Mouse (Mus musculus) urinary bladder, postnatal 10 days (tissue): ENCODE results near the gene Gpr153.
"Not testable (repeated sequence)": the region's sequence is repeated elsewhere in the genome, so short reads cannot be mapped to it uniquely, and the experiment has no call there.

Experiments
- DNase-seq: peaks from one replicate; pipeline ENCODE4 v3.0.0; 2022; ENCODE audit warnings: low spot score

Gene Gpr153

GRCm38 (mm10) chr4:152273621-152274236 lies at the start of gene Gpr153:
Gene Gpr153 (plus strand): TSS chr4:152274232.
- no peak for DNase-seq

- no peak for DNase-seq
These were observed 47.0 kb upstream of the Gpr153 start for GRCm38 (mm10) chr4:152226901-152227486.

- no peak for DNase-seq
These were observed 46.1 kb upstream of the Gpr153 start for GRCm38 (mm10) chr4:152227749-152228527.

GRCm38 (mm10) chr4:152230331-152230730 lies 43.7 kb upstream of the Gpr153 start:
- not testable (repeated sequence) for DNase-seq

- no peak for DNase-seq
These were observed 42.7 kb upstream of the Gpr153 start for GRCm38 (mm10) chr4:152231326-152231725.

- DNase-seq, result no peak
These were observed 41.6 kb upstream of the Gpr153 start for GRCm38 (mm10) chr4:152232411-152232903.

GRCm38 (mm10) chr4:152239974-152240373 lies 34.1 kb upstream of the Gpr153 start:
- DNase-seq, result no peak

- no peak for DNase-seq
These were observed 30.7 kb upstream of the Gpr153 start for GRCm38 (mm10) chr4:152243241-152243891.

- DNase-seq, result no peak
These were observed 30.1 kb upstream of the Gpr153 start for GRCm38 (mm10) chr4:152243969-152244368.

GRCm38 (mm10) chr4:152244545-152245522 lies 29.2 kb upstream of the Gpr153 start:
- no peak for DNase-seq

- no peak for DNase-seq
These were observed 28.0 kb upstream of the Gpr153 start for GRCm38 (mm10) chr4:152246011-152246410.

GRCm38 (mm10) chr4:152247195-152247594 lies 26.8 kb upstream of the Gpr153 start:
- no peak for DNase-seq

GRCm38 (mm10) chr4:152250615-152251014 lies 23.4 kb upstream of the Gpr153 start:
- DNase-seq, result no peak

GRCm38 (mm10) chr4:152253183-152253759 lies 20.8 kb upstream of the Gpr153 start:
- no peak for DNase-seq

- no peak for DNase-seq
These were observed 17.0 kb upstream of the Gpr153 start for GRCm38 (mm10) chr4:152257070-152257469.

GRCm38 (mm10) chr4:152260451-152260850 lies 13.6 kb upstream of the Gpr153 start:
- no peak for DNase-seq

GRCm38 (mm10) chr4:152262187-152262586 lies 11.8 kb upstream of the Gpr153 start:
- DNase-seq, result no peak

GRCm38 (mm10) chr4:152263089-152263488 lies 10.9 kb upstream of the Gpr153 start:
- no peak for DNase-seq

GRCm38 (mm10) chr4:152263512-152264176 lies 10.4 kb upstream of the Gpr153 start:
- no peak for DNase-seq

- no peak for DNase-seq
These were observed 9.9 kb upstream of the Gpr153 start for GRCm38 (mm10) chr4:152264177-152264530.
